Comparison of ENCODE assay signal across 7 mouse cellular contexts in the genomic region with DNA sequence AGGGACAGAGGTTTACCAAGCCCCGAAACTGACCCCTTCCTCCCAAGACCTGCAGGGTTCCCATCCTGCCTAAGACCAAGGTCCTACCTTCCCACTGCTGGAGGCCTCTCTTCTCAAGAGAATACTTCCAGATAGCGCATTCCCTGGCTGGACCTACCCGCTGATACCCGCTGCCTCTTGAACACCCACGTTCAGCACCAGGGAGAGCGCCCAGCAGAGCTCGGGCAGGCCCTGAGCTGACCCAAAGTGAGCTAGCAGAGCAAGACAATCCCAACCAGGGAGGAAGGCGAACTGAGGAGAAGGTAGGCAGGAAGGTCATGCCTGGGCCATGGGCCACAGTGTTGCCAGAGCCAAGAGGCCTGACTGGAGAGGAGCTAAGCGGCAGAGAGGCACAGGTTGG. TPM values are rescaled to one million over a fixed set of nuclear protein-coding genes. Genes with fewer than 3 reads are reported as not detected.
DNase-seq lines count a peak whose midpoint lies in the region; ATAC-seq and TF ChIP-seq lines count a peak whose summit lies in the region.

No protein-coding gene starts in this region.

- H3K27me3 ChIP-seq in Patski: peaks cover 39% of the 10 kb centered on the region

- TF ChIP-seq CTCF in Patski (IDR thresholded peaks at IDR 0.05): no peak

- peak; percentile 34 for DNase-seq in CD4-positive helper T cell, adult 2 months (ENCODE audit: low read depth, low spot score)
- DNase-seq in Patski (ENCODE audit: low read depth, low spot score): peak; percentile 35
- peak; percentile 42 for DNase-seq in gastrocnemius, adult 18-20 months (ENCODE audit: low spot score)
- DNase-seq in large intestine, adult 2 months (ENCODE audit: low read depth, low spot score): peak; percentile 36
- peak; percentile 73 for DNase-seq in retina, embryonic 14.5 days (ENCODE audit: low spot score)
- no peak for DNase-seq in layer of hippocampus, adult 9-10 months (ENCODE audit: low spot score)

- CTCF ChIA-PET in Patski (lab: Charles Lee): interaction anchor here (1.0 kb wide), 1 partner anchor 11 kb away, joined by 3 read pairs; no protein-coding TSS in a partner anchor

- ATAC-seq in Patski: peak; percentile 46
- no peak for ATAC-seq in megakaryocyte, adult 5-6 weeks (ENCODE audit: poor library complexity, severe bottlenecking)

- POLR2A ChIA-PET in Patski (lab: Charles Lee): no interaction called here

- WGBS in large intestine, adult 2 months: 6% methylated on average over 9 of the region's 9 CpGs

- in situ Hi-C loops in Patski (cut with MboI; ENCODE audit: low pct_unique_long_range_greater_than_20kb): no loop called here

RNA-seq across cellular contexts. Expression of a gene that starts 3.7 kb away (rescaled TPM):
- 0.03 TPM for polyA plus RNA-seq in Patski (2021)
- total RNA-seq in gastrocnemius, adult 18-20 months (2021): under 1 TPM in 1 of 2 experiments, not detected in 1; 0.16 TPM
- polyA plus RNA-seq in large intestine, adult 2 months (2012; rRNA removed): 0.04 TPM in 1 of 2 replicates, not detected in the other
- not detected in 2 replicates for total RNA-seq in megakaryocyte, adult 5-6 weeks (2015)
- total RNA-seq in megakaryocyte, adult 5-6 weeks (2017): not detected in 2 replicates

RNA-seq across cellular contexts. Expression of a gene that starts 45.8 kb away (rescaled TPM):
- 38.7 TPM for polyA plus RNA-seq in Patski (2021)
- total RNA-seq in gastrocnemius, adult 18-20 months (2021): 10 to 100 TPM; 25.5 to 26.6 TPM
- 51.7 and 52.4 TPM in 2 replicates for polyA plus RNA-seq in large intestine, adult 2 months (2012; rRNA removed)
- total RNA-seq in megakaryocyte, adult 5-6 weeks (2015): 35.2 and 45.0 TPM in 2 replicates
- 11.7 and 12.5 TPM in 2 replicates for total RNA-seq in megakaryocyte, adult 5-6 weeks (2017)

RNA-seq across cellular contexts. Expression of a gene that starts 46.1 kb away (rescaled TPM):
- polyA plus RNA-seq in Patski (2021): 842 TPM
- 1,000 to 10,000 TPM in 1 of 2 experiments, 100 to 1,000 TPM in 1; 977 to 1,022 TPM for total RNA-seq in gastrocnemius, adult 18-20 months (2021)
- polyA plus RNA-seq in large intestine, adult 2 months (2012; rRNA removed): 1,330 and 1,518 TPM in 2 replicates
- total RNA-seq in megakaryocyte, adult 5-6 weeks (2015): 135 and 148 TPM in 2 replicates
- 73.7 and 87.8 TPM in 2 replicates for total RNA-seq in megakaryocyte, adult 5-6 weeks (2017)

Comparison
In these comparisons a context has a peak if more than half of its experiments do, and no peak if none do; other contexts are left out.
1. RNA of a gene that starts 46.1 kb away (total RNA-seq): 977 to 1,022 TPM in gastrocnemius, adult 18-20 months; 73.7 to 148 TPM in megakaryocyte, adult 5-6 weeks; every median in the first group is over 4 times any median in the second.